ENCODE assay signal across 8 mouse cellular contexts in genomic region chr5:69520661-69521278, GRCm38 (mm10). TPM values are rescaled to one million over a fixed set of nuclear protein-coding genes. Genes with fewer than 3 reads are reported as not detected.
DNase-seq lines count a peak whose midpoint lies in the region; ATAC-seq lines count a peak whose summit lies in the region.

No protein-coding gene starts in this region.

- no peaks in the 10 kb centered on the region for H3K36me3 ChIP-seq in liver, embryonic 11.5 days (ENCODE audit: control insufficient read depth, insufficient read depth, low read length)
- no peaks in the 10 kb centered on the region for H3K36me3 ChIP-seq in splenic B cell, adult 2 months (ENCODE audit: control insufficient read depth, insufficient read depth, low read length, poor library complexity, severe bottlenecking)

- H3K9ac ChIP-seq in liver, embryonic 11.5 days (ENCODE audit: low read depth, low read length) = no peak overlapping the region

- no peak overlapping the region for H3K4me2 ChIP-seq in liver, embryonic 11.5 days

- H3K4me1 ChIP-seq in liver, embryonic 11.5 days (replicated peaks; ENCODE audit: control insufficient read depth, insufficient read depth, low read length) = no peaks in the 10 kb centered on the region

- H3K27ac ChIP-seq in liver, embryonic 11.5 days (ENCODE audit: low read depth, low read length) = no peak overlapping the region

- DNase-seq in liver = peak; percentile 17
- DNase-seq in liver, embryonic 11.5 days (ENCODE audit: low spot score) = no peak
- peak; percentile 53 to 63 for DNase-seq in layer of hippocampus, postnatal 14 days (ENCODE audit: low spot score in 2 of 2)
- peak; percentile 66 for DNase-seq in mesoderm, embryonic 11.5 days (ENCODE audit: low read depth, low spot score)
- peak; percentile 69 for DNase-seq in splenic B cell, adult 2 months (ENCODE audit: low read depth, low spot score)

- no peak for ATAC-seq in liver, embryonic 11.5 days (replicated peaks; ENCODE audit: low FRiP score)
- peak; percentile 73 for ATAC-seq in activated CD4-positive, CD25-positive, alpha-beta regulatory T cell, adult 4 months
- peak; percentile 89 for ATAC-seq in common myeloid progenitor, adult 5-6 weeks (replicated peaks; ENCODE audit: low read depth, poor library complexity, severe bottlenecking)
- ATAC-seq in granulocyte monocyte progenitor cell, adult 5-6 weeks (replicated peaks; ENCODE audit: poor library complexity, severe bottlenecking) = peak; percentile 84

- WGBS in liver, embryonic 11.5 days = 38% methylated on average over 7 of the region's 7 CpGs

- H3K9me3 ChIP-seq in liver, embryonic 11.5 days (ENCODE audit: control insufficient read depth, low read length) = no peaks in the 10 kb centered on the region

- H3K4me3 ChIP-seq in liver, embryonic 11.5 days (ENCODE audit: low read depth, low read length) = no peak overlapping the region

- no peaks in the 10 kb centered on the region for H3K27me3 ChIP-seq in liver, embryonic 11.5 days (replicated peaks; ENCODE audit: control insufficient read depth, insufficient read depth, low read length)
- no peaks in the 10 kb centered on the region for H3K27me3 ChIP-seq in splenic B cell, adult 2 months (ENCODE audit: control insufficient read depth, insufficient read depth, low read length, poor library complexity, severe bottlenecking)

RNA-seq across cellular contexts. Expression of gene Yipf7, which starts 21.7 kb away (rescaled TPM):
- not detected in 2 replicates for polyA plus RNA-seq in liver, embryonic 11.5 days (2014; fragmentation: Nextera tagmentation; extraction: Ambion mirVana)
- polyA plus RNA-seq in activated CD4-positive, CD25-positive, alpha-beta regulatory T cell, adult 4 months (2017; shearing (Covaris generic)) = not detected
- not detected in 2 replicates for total RNA-seq in common myeloid progenitor, adult 5-6 weeks (2017)
- not detected in 2 replicates for total RNA-seq in granulocyte monocyte progenitor cell, adult 5-6 weeks (2014; fragmentation: Nextera tagmentation)
- not detected in 2 replicates for total RNA-seq in granulocyte monocyte progenitor cell, adult 5-6 weeks (2017)
- not detected for total RNA-seq in layer of hippocampus, postnatal 14 days (2021)

RNA-seq across cellular contexts. Expression of gene Guf1, which starts 36.0 kb away (rescaled TPM):
- 39.8 and 41.7 TPM in 2 replicates for polyA plus RNA-seq in liver, embryonic 11.5 days (2014; fragmentation: Nextera tagmentation; extraction: Ambion mirVana)
- 1 to 10 TPM; 4.5 to 8.7 TPM for polyA plus RNA-seq in activated CD4-positive, CD25-positive, alpha-beta regulatory T cell, adult 4 months (2017; shearing (Covaris generic))
- total RNA-seq in common myeloid progenitor, adult 5-6 weeks (2017) = 37.5 and 47.5 TPM in 2 replicates
- 30.8 and 48.4 TPM in 2 replicates for total RNA-seq in granulocyte monocyte progenitor cell, adult 5-6 weeks (2014; fragmentation: Nextera tagmentation)
- 46.5 and 47.2 TPM in 2 replicates for total RNA-seq in granulocyte monocyte progenitor cell, adult 5-6 weeks (2017)
- 10 to 100 TPM; 27.4 to 34.8 TPM for total RNA-seq in layer of hippocampus, postnatal 14 days (2021)
